8 mouse cellular contexts compared by ENCODE assay signal in the genomic region with DNA sequence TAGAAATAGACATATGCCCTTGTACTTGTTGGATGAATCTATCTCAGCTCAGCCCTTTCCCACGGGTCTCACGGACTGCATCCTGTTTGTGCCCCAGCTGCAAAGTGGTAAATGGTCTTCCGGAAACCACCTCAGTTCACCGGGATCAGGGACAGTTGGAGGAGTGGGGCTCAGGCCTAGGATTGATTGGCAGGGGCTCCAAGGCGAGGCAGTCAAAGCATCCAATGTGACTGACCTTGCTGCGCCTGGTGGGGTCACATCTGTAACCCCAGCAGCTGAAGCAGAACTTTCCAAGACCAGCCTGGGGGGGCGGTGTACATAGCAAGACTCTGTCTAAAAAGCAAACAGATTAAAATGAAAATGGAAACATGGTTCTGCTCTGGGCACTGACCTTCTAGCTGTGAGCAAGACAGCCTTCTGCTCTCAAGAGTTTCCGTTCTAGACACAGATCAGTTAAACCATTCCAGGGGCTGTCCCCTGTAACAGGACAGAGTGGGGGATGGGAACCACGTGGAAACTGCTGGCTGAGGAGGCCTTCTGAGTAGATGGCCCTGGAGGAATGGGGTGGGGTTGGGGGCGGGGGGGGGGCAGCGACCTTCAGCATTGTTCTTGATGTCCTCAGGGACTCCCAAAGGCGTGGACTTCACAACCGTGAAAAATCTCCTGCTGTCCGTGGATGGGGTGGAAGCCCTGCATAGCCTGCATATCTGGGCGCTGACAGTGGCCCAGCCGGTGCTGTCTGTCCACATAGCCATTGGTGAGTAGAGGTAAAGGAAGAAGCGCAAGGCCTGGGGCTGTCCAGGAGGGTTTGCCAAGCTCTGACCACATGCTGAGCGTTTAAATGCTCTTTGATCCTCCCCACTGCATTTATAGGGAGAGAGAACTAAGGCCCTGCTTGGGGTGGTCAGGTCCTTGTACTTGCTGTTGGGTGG. TPM values are rescaled to one million over a fixed set of nuclear protein-coding genes. Genes with fewer than 3 reads are reported as not detected.
DNase-seq lines count a peak whose midpoint lies in the region; ATAC-seq and TF ChIP-seq lines count a peak whose summit lies in the region.
"Had no signal": no experiment of that assay in that cellular context is flagged by ENCODE, and none has a peak within 500 bp of the region (broad histone marks: within the 10 kb centered on the region; RNA-seq: fewer than 3 reads in every experiment).

No protein-coding gene starts in this region.

- H3K9me3 ChIP-seq in hindbrain, embryonic 10.5 days, result no peaks in the 10 kb centered on the region
- no peaks in the 10 kb centered on the region for H3K9me3 ChIP-seq in hindbrain, embryonic 16.5 days (ENCODE audit: control insufficient read depth, low read length)
- no peaks in the 10 kb centered on the region for H3K9me3 ChIP-seq in embryonic facial prominence, embryonic 15.5 days (replicated peaks)
- no peaks in the 10 kb centered on the region for H3K9me3 ChIP-seq in liver, embryonic 12.5 days (replicated peaks)
- H3K9me3 ChIP-seq: limb, embryonic 12.5 days had no signal

- WGBS in hindbrain, embryonic 10.5 days, result 36% methylated on average over 18 of the region's 18 CpGs
- 41% methylated on average over 18 of the region's 18 CpGs for WGBS in hindbrain, embryonic 16.5 days
- WGBS in embryonic facial prominence, embryonic 15.5 days, result 32% methylated on average over 18 of the region's 18 CpGs
- whole genome bisulfite sequencing in liver, embryonic 12.5 days (ENCODE audit: insufficient replicate concordance), result 43% methylated on average over 18 of the region's 18 CpGs

- no peak for ATAC-seq in hindbrain, embryonic 16.5 days
- 0 out of 2 replicates have a peak, but pooled peaks have one; percentile 11 for ATAC-seq in embryonic facial prominence, embryonic 15.5 days (ENCODE audit: insufficient number of reproducible peaks, low FRiP score, low TSS enrichment, low read depth)
- ATAC-seq in liver, embryonic 12.5 days, result no peak

- DNase-seq in hindbrain, embryonic 10.5 days (ENCODE audit: low spot score), result peak; percentile 42
- DNase-seq in testis, postnatal 14 days (ENCODE audit: low spot score), result no peak
- no peak for DNase-seq in urinary bladder, adult 2 months (ENCODE audit: low spot score)

- peaks cover 20% of the 10 kb centered on the region for H3K27me3 ChIP-seq in hindbrain, embryonic 10.5 days (ENCODE audit: insufficient read depth, poor library complexity, severe bottlenecking)
- no peaks in the 10 kb centered on the region for H3K27me3 ChIP-seq in hindbrain, embryonic 16.5 days (replicated peaks; ENCODE audit: control insufficient read depth, insufficient read depth, low read length)
- no peaks in the 10 kb centered on the region for H3K27me3 ChIP-seq in testis, adult 2 months (ENCODE audit: control insufficient read depth, insufficient read depth, low read length)
- H3K27me3 ChIP-seq in embryonic facial prominence, embryonic 15.5 days, result no peaks in the 10 kb centered on the region
- H3K27me3 ChIP-seq in liver, embryonic 12.5 days (replicated peaks), result peaks cover 34% of the 10 kb centered on the region

- TF ChIP-seq CTCF in testis, adult 2 months (IDR thresholded peaks at IDR 0.05; ENCODE audit: control insufficient read depth, insufficient read depth, insufficient replicate concordance, low read depth, low read length), result no peak

- H3K4me2 ChIP-seq in hindbrain, embryonic 16.5 days (ENCODE audit: low read length), result no peak overlapping the region
- H3K4me2 ChIP-seq in embryonic facial prominence, embryonic 15.5 days (replicated peaks), result no peak overlapping the region
- H3K4me2 ChIP-seq in liver, embryonic 12.5 days, result no peak overlapping the region
- H3K4me2 ChIP-seq: limb, embryonic 12.5 days had no signal

- H3K36me3 ChIP-seq in hindbrain, embryonic 10.5 days, result no peaks in the 10 kb centered on the region
- no peaks in the 10 kb centered on the region for H3K36me3 ChIP-seq in hindbrain, embryonic 16.5 days (ENCODE audit: control insufficient read depth, insufficient read depth, low read length)
- no peaks in the 10 kb centered on the region for H3K36me3 ChIP-seq in testis, adult 2 months (ENCODE audit: control insufficient read depth, insufficient read depth, low read length)
- H3K36me3 ChIP-seq in embryonic facial prominence, embryonic 15.5 days, result no peaks in the 10 kb centered on the region
- no peaks in the 10 kb centered on the region for H3K36me3 ChIP-seq in liver, embryonic 12.5 days
- H3K36me3 ChIP-seq: limb, embryonic 12.5 days had no signal

- peaks cover 40% of the 10 kb centered on the region for H3K4me1 ChIP-seq in hindbrain, embryonic 10.5 days (replicated peaks)
- H3K4me1 ChIP-seq in hindbrain, embryonic 16.5 days (ENCODE audit: control insufficient read depth, insufficient read depth, low read depth, low read length), result no peaks in the 10 kb centered on the region
- H3K4me1 ChIP-seq in testis, adult 2 months (ENCODE audit: control insufficient read depth, insufficient read depth, low read length), result peaks cover 9% of the 10 kb centered on the region
- peaks cover 24% of the 10 kb centered on the region for H3K4me1 ChIP-seq in embryonic facial prominence, embryonic 15.5 days
- H3K4me1 ChIP-seq in liver, embryonic 12.5 days, result no peaks in the 10 kb centered on the region

- H3K27ac ChIP-seq in hindbrain, embryonic 10.5 days, result peak overlapping the region; percentile 76
- no peak overlapping the region for H3K27ac ChIP-seq in hindbrain, embryonic 16.5 days (ENCODE audit: low read depth, low read length)
- peak overlapping the region; percentile 39; the same call in 1 of the 2 replicates for H3K27ac ChIP-seq in testis, adult 2 months (ENCODE audit: control insufficient read depth, insufficient read depth, low read depth, low read length)
- H3K27ac ChIP-seq in embryonic facial prominence, embryonic 15.5 days (replicated peaks), result no peak overlapping the region
- no peak overlapping the region for H3K27ac ChIP-seq in liver, embryonic 12.5 days
- H3K27ac ChIP-seq: limb, embryonic 12.5 days had no signal

- no peak overlapping the region; the same call in 1 of the 2 replicates for H3K9ac ChIP-seq in hindbrain, embryonic 16.5 days (ENCODE audit: low read depth, low read length)
- no peak overlapping the region for H3K9ac ChIP-seq in embryonic facial prominence, embryonic 15.5 days
- H3K9ac ChIP-seq in liver, embryonic 12.5 days, result no peak overlapping the region
- H3K9ac ChIP-seq: limb, embryonic 12.5 days had no signal

- TF ChIP-seq POLR2A in testis, adult 2 months (IDR thresholded peaks at IDR 0.05; ENCODE audit: control insufficient read depth, low read depth, low read length), result no peak

- no peak overlapping the region for H3K4me3 ChIP-seq in hindbrain, embryonic 10.5 days
- no peak overlapping the region for H3K4me3 ChIP-seq in hindbrain, embryonic 16.5 days (ENCODE audit: low read length)
- no peak overlapping the region for H3K4me3 ChIP-seq in testis, adult 2 months (ENCODE audit: control insufficient read depth, low read depth, low read length)
- H3K4me3 ChIP-seq in embryonic facial prominence, embryonic 15.5 days (replicated peaks), result no peak overlapping the region
- H3K4me3 ChIP-seq in liver, embryonic 12.5 days, result no peak overlapping the region
- H3K4me3 ChIP-seq: limb, embryonic 12.5 days had no signal

RNA-seq across cellular contexts. Expression of gene Slc30a2, which starts 8.6 kb away (rescaled TPM):
- polyA plus RNA-seq in hindbrain, embryonic 10.5 days (2016; fragmentation: Nextera tagmentation; extraction: Ambion mirVana), result 0.10 TPM in 1 of 2 replicates, not detected in the other
- 0.17 and 0.25 TPM in 2 replicates for polyA plus RNA-seq in hindbrain, embryonic 16.5 days (2015; fragmentation: Nextera tagmentation; extraction: Ambion mirVana)
- polyA plus RNA-seq in testis, adult 2 months (2012; rRNA removed), result 19.1 and 21.3 TPM in 2 replicates
- 1.6 and 2.3 TPM in 2 replicates for polyA plus RNA-seq in embryonic facial prominence, embryonic 15.5 days (2015; fragmentation: Nextera tagmentation; extraction: Ambion mirVana)
- polyA plus RNA-seq in urinary bladder, adult 2 months (2012; rRNA removed), result 0.06 and 0.08 TPM in 2 replicates
- not detected in 2 replicates for polyA plus RNA-seq in liver, embryonic 12.5 days (2016; fragmentation: Nextera tagmentation; extraction: Ambion mirVana)

RNA-seq across cellular contexts. Expression of gene Extl1, which starts 32.1 kb away (rescaled TPM):
- polyA plus RNA-seq in hindbrain, embryonic 10.5 days (2016; fragmentation: Nextera tagmentation; extraction: Ambion mirVana), result 0.25 and 0.63 TPM in 2 replicates
- polyA plus RNA-seq in hindbrain, embryonic 16.5 days (2015; fragmentation: Nextera tagmentation; extraction: Ambion mirVana), result 0.65 and 0.66 TPM in 2 replicates
- polyA plus RNA-seq in testis, adult 2 months (2012; rRNA removed), result 0.25 and 0.26 TPM in 2 replicates
- polyA plus RNA-seq in embryonic facial prominence, embryonic 15.5 days (2015; fragmentation: Nextera tagmentation; extraction: Ambion mirVana), result 4.1 and 4.5 TPM in 2 replicates
- 9.8 and 10.9 TPM in 2 replicates for polyA plus RNA-seq in urinary bladder, adult 2 months (2012; rRNA removed)
- 0.25 and 0.36 TPM in 2 replicates for polyA plus RNA-seq in liver, embryonic 12.5 days (2016; fragmentation: Nextera tagmentation; extraction: Ambion mirVana)

RNA-seq across cellular contexts. Expression of gene Trim63, which starts 36.7 kb away (rescaled TPM):
- polyA plus RNA-seq in hindbrain, embryonic 10.5 days (2016; fragmentation: Nextera tagmentation; extraction: Ambion mirVana), result 0.51 and 0.56 TPM in 2 replicates
- polyA plus RNA-seq in hindbrain, embryonic 16.5 days (2015; fragmentation: Nextera tagmentation; extraction: Ambion mirVana), result 0.76 and 1.2 TPM in 2 replicates
- polyA plus RNA-seq in testis, adult 2 months (2012; rRNA removed), result 1.6 and 1.8 TPM in 2 replicates
- polyA plus RNA-seq in embryonic facial prominence, embryonic 15.5 days (2015; fragmentation: Nextera tagmentation; extraction: Ambion mirVana), result 6.3 and 9.4 TPM in 2 replicates
- polyA plus RNA-seq in urinary bladder, adult 2 months (2012; rRNA removed), result 0.04 and 0.12 TPM in 2 replicates
- polyA plus RNA-seq in liver, embryonic 12.5 days (2016; fragmentation: Nextera tagmentation; extraction: Ambion mirVana), result 0.20 and 0.23 TPM in 2 replicates

RNA-seq across cellular contexts. Expression of gene Pafah2, which starts 44.5 kb away (rescaled TPM):
- 7.9 and 9.5 TPM in 2 replicates for polyA plus RNA-seq in hindbrain, embryonic 10.5 days (2016; fragmentation: Nextera tagmentation; extraction: Ambion mirVana)
- 7.8 and 8.5 TPM in 2 replicates for polyA plus RNA-seq in hindbrain, embryonic 16.5 days (2015; fragmentation: Nextera tagmentation; extraction: Ambion mirVana)
- polyA plus RNA-seq in testis, adult 2 months (2012; rRNA removed), result 36.0 and 37.2 TPM in 2 replicates
- 15.7 and 17.7 TPM in 2 replicates for polyA plus RNA-seq in embryonic facial prominence, embryonic 15.5 days (2015; fragmentation: Nextera tagmentation; extraction: Ambion mirVana)
- 37.9 and 39.9 TPM in 2 replicates for polyA plus RNA-seq in urinary bladder, adult 2 months (2012; rRNA removed)
- polyA plus RNA-seq in liver, embryonic 12.5 days (2016; fragmentation: Nextera tagmentation; extraction: Ambion mirVana), result 4.7 and 5.2 TPM in 2 replicates

Comparison
In these comparisons a context has a peak if more than half of its experiments do, and no peak if none do; other contexts are left out.
1. H3K27ac ChIP-seq: peak in hindbrain, embryonic 10.5 days (single experiment) and testis, adult 2 months (single experiment); none in hindbrain, embryonic 16.5 days (single experiment), embryonic facial prominence, embryonic 15.5 days (single experiment) and liver, embryonic 12.5 days (single experiment).